Mouse (Mus musculus) lung, embryonic 16.5 days (tissue): ENCODE measurements at regions not wholly inside any gene's neighbourhood (a gene's known extent, or its start where the extent isn't known, plus 50 kb on each side); places are given as distances from the start of the nearest gene placed in this dataset.

Source experiments
- ATAC-seq: fragments of 200-750 bp; cut with Nextera tagmentation; 2 replicates; pipeline ENCODE4 v1.8.0; 2017; ENCODE audit warnings: low read depth, mild to moderate bottlenecking, moderate library complexity
- H3K27ac ChIP-seq: fragments of 300-500 bp; sonication (generic); 2 replicates; pipeline ENCODE4 v1.5.1; 2014; ENCODE audit warnings: mild to moderate bottlenecking, control low read depth, low read length
- H3K27me3 ChIP-seq: fragments of 300-500 bp; sonication (generic); 2 replicates; pipeline ENCODE4 v1.6.1; 2014; ENCODE audit warnings: low read depth, low read length, mixed read lengths; ENCODE audit not compliant: control insufficient read depth, insufficient read depth
- H3K36me3 ChIP-seq: fragments of 300-500 bp; sonication (generic); 2 replicates; pipeline ENCODE4 v1.6.1; 2014; ENCODE audit warnings: low read length; ENCODE audit not compliant: control insufficient read depth, insufficient read depth
- H3K4me1 ChIP-seq: fragments of 300-500 bp; sonication (generic); replicated peaks from 2 replicates; pipeline ENCODE4 v1.6.1; 2014; ENCODE audit warnings: low read length, mixed read lengths; ENCODE audit not compliant: control insufficient read depth, insufficient read depth
- H3K4me2 ChIP-seq: fragments of 300-500 bp; sonication (generic); 2 replicates; pipeline ENCODE4 v1.6.1; 2014; ENCODE audit warnings: low read depth, low read length, control low read depth
- H3K4me3 ChIP-seq: fragments of 300-500 bp; sonication (generic); 2 replicates; pipeline ENCODE4 v1.5.1; 2014; ENCODE audit warnings: mild to moderate bottlenecking, low read length, control low read depth
- H3K9ac ChIP-seq: fragments of 300-500 bp; sonication (generic); 2 replicates; pipeline ENCODE4 v1.6.1; 2014; ENCODE audit warnings: low read length, control low read depth
- H3K9me3 ChIP-seq: fragments of 300-500 bp; sonication (generic); 2 replicates; pipeline ENCODE4 v1.6.1; 2016; ENCODE audit warnings: low read length; ENCODE audit not compliant: control insufficient read depth
- WGBS: fragments of 180-500 bp; shearing (Covaris S2); extraction: QIAGEN DNeasy Blood & Tissue Kit; methylation state at CpG from one replicate; pipeline ENCODE4 v1.1.7; 2014; 5-methylcytosine and 5-hydroxymethylcytosine counted together

DNA sequence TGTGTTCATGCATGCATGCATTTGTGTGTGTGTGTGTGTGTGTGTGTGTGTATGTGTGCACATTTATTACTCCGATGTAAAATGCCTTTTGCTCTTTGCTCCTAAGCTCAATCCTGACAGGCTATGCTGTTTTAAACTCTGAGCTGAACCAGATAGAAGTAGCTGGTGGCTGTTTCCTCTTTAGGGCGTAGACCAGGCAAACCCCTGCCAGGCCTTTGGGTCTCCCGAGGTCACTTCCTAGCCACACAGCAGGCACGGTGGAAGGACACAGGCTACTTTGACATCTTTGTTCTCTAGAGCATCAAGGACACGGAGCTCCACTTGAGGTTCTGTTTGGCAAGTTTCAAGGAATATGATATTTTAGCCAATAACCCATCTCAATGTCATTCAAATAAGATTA is 128.6 kb upstream of the Ccdc122 start:
- no peak for ATAC-seq
- Histone ChIP-seq H3K4me2 (no peak overlapping the region), H3K9me3 (no peaks in the 10 kb centered on the region), H3K9ac (no peak overlapping the region), H3K4me1 (peaks cover 7% of the 10 kb centered on the region), H3K4me3 (no peak overlapping the region), H3K27me3 (no peaks in the 10 kb centered on the region), H3K27ac (no peak overlapping the region), H3K36me3 (no peaks in the 10 kb centered on the region)
- WGBS = 47% methylated on average over 5 of the region's 5 CpGs

DNA sequence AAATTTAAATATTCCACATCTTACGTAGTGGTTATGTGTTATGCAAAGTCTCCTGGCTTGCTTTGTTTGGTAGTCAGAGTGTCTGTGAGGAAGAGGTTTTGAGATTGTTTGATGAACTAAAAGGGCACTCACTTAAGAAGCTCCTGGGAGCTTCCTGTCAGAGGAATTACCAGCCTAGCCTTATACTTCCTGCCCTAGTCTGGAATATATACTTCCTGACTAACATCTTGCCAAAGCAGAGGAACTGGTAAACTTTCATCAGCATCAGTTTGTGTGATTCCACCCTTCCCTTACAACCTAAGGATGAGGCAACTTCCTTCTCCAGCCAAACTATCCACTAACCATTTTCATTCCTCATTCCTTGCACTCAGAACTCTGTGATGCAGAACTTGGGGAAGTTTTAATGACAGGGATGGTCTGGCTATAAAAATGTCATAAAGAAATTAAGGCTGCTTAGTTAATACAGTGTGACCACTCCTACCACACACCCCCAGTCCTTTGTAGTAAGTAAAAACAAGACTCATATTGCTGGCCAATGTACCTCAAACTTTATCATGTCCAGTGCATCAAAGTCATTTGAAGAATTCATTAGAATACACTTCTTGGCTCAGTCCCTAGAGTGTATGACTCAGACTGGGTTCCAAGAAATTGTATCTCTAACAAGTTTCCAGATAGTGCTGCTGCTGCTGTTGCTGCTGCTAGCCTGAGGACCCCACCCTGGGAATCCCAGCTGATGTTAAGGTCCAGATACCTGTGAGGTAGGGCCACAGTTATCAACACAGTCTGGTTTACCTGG is 133.4 kb upstream of the Ccdc122 start:
- H3K4me2 ChIP-seq = no peak overlapping the region
- H3K4me3 ChIP-seq = no peak overlapping the region
- H3K36me3 ChIP-seq = no peaks in the 10 kb centered on the region
- H3K9ac ChIP-seq = no peak overlapping the region
- peaks cover 11% of the 10 kb centered on the region for H3K4me1 ChIP-seq
- ATAC-seq = no peak
- H3K27me3 ChIP-seq = no peaks in the 10 kb centered on the region
- H3K27ac ChIP-seq = peak overlapping the region; percentile 33; the same call in 1 of the 2 replicates
- 44% methylated on average over 1 of the region's 1 CpGs for WGBS
- no peaks in the 10 kb centered on the region for H3K9me3 ChIP-seq

DNA sequence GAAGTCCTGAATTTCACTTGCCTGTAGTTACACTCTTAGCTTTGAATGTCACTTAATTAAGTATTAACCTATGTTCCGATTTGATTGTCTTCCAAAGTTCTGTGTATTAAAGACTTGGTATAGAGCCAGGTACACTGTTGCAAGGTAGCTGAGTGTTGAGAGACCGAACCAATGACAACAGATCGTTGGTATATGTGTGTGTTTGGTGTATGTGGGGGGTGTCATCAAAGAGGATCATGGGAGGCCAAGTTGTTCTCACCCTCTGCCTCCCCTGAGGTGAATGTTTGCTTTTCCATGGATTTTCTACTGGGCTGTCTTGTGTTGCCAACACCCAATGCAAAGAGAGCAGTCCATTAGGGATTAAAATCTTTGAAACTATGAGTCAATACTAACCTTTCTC is 135.1 kb upstream of the Ccdc122 start:
- Histone ChIP-seq H3K9ac (no peak overlapping the region), H3K27ac (no peak overlapping the region), H3K4me1 (peaks cover 11% of the 10 kb centered on the region), H3K4me2 (no peak overlapping the region), H3K27me3 (no peaks in the 10 kb centered on the region), H3K9me3 (no peaks in the 10 kb centered on the region), H3K4me3 (no peak overlapping the region), H3K36me3 (no peaks in the 10 kb centered on the region)
- WGBS = 56% methylated on average over 3 of the region's 3 CpGs
- no peak for ATAC-seq

DNA sequence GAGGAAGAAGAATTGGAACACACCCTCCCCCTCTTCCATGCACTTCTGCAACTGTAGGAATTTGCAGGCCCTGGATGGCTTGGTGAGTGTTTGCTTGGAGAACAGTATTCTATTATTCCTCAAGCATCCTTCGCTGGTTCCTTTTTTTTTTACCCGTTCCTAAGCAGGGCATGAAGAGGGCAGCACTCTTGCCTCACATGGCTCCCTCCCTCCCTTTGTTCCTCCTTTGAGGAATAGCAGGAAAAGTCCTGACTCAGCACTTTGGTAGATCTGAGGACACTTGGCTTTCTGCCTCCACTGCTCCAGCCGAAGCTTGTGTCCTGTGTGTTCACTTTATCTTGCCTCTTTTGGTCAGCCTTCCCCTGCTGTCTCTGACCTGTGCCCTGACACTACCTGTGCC is 137.2 kb upstream of the Ccdc122 start:
- peak; percentile 88 for ATAC-seq
- 1% methylated on average over 3 of the region's 3 CpGs for WGBS
- H3K4me1 ChIP-seq = peaks cover 11% of the 10 kb centered on the region
- no peaks in the 10 kb centered on the region for H3K27me3 ChIP-seq
- no peaks in the 10 kb centered on the region for H3K9me3 ChIP-seq
- H3K4me3 ChIP-seq = no peak overlapping the region
- 0 out of 2 replicates have a peak overlapping the region, but pooled peaks have one; percentile 10 for H3K4me2 ChIP-seq
- 0 out of 2 replicates have a peak overlapping the region, but pooled peaks have one; percentile 35 for H3K9ac ChIP-seq
- no peaks in the 10 kb centered on the region for H3K36me3 ChIP-seq
- H3K27ac ChIP-seq = peak overlapping the region; percentile 75

DNA sequence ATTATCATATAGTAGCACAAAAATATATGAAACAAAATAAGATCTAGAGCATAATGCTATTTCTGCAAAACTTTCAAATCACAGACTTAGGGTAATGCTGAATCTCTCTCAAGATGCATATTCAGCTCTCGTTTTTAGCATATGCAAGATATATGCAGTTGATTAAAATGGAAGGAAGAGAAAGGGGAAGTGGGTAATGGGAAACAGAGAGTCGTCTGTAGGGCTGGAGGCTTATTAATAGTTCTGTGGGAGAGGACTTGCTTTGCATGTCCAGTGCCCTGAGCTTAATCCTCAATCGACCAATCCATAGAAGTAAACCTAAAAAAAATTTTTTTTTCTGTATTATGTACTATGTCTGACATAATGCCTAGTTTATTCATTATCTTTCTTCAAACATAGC is 148.9 kb upstream of the Ccdc122 start:
- ATAC-seq = no peak
- Histone ChIP-seq H3K4me1 (peaks cover 16% of the 10 kb centered on the region), H3K4me3 (no peak overlapping the region), H3K4me2 (no peak overlapping the region), H3K9ac (no peak overlapping the region), H3K36me3 (no peaks in the 10 kb centered on the region), H3K27ac (no peak overlapping the region), H3K9me3 (no peaks in the 10 kb centered on the region), H3K27me3 (no peaks in the 10 kb centered on the region)
- WGBS = 53% methylated on average over 3 of the region's 3 CpGs

DNA sequence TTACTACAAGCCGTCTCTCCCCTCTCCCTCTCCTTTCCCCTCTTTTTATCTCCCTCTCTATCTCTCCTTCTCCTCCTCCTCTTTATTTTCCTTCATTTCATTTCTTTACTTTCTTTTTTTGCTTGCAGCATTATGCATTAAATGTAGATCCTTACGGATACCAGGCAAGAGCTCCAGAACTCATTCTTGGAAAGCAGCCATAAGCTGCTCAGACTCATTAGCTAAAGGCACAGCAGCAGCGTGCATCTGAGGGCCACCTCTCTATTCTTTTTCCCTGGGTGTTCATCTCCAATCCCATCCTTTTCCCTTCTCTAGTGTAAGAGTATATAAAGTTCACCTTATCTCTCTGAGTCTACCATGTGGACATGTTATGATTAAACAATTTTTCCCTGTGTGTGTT is 149.4 kb upstream of the Ccdc122 start:
- no peak overlapping the region for H3K27ac ChIP-seq
- no peak overlapping the region for H3K4me2 ChIP-seq
- no peak overlapping the region for H3K9ac ChIP-seq
- H3K9me3 ChIP-seq = no peaks in the 10 kb centered on the region
- ATAC-seq = no peak
- no peaks in the 10 kb centered on the region for H3K36me3 ChIP-seq
- WGBS = 42% methylated on average over 3 of the region's 3 CpGs
- H3K4me3 ChIP-seq = no peak overlapping the region
- H3K4me1 ChIP-seq = peaks cover 20% of the 10 kb centered on the region
- no peaks in the 10 kb centered on the region for H3K27me3 ChIP-seq

DNA sequence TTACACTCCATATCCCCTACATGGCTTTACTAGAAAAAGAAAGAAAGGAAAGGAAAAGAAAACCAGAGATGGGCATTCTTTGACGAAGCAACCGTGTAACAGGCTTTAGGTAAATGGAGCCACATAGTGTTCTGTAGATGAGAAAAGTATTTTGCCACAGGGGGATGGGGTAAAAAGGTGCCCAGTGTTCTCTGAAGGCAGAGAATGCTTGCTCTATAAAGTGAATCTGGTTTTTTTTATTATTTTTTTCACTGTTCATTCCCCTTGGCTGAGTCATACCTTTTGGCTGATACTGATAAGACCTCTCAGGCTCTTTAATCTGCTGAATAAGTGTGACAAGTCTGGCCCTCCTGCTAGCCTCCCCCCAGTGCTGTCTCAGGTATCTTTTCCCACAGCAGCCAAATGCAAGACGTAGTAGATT is 153.3 kb upstream of the Ccdc122 start:
- Histone ChIP-seq H3K4me3 (no peak overlapping the region), H3K9ac (no peak overlapping the region), H3K27ac (peak overlapping the region; percentile 32; the same call in 1 of the 2 replicates), H3K4me1 (peaks cover 20% of the 10 kb centered on the region), H3K9me3 (no peaks in the 10 kb centered on the region), H3K4me2 (peak overlapping the region; percentile 22; the same call in 1 of the 2 replicates), H3K36me3 (no peaks in the 10 kb centered on the region), H3K27me3 (no peaks in the 10 kb centered on the region)
- peak; percentile 68; the same call in 1 of the 2 replicates for ATAC-seq
- WGBS = 48% methylated on average over 3 of the region's 3 CpGs

DNA sequence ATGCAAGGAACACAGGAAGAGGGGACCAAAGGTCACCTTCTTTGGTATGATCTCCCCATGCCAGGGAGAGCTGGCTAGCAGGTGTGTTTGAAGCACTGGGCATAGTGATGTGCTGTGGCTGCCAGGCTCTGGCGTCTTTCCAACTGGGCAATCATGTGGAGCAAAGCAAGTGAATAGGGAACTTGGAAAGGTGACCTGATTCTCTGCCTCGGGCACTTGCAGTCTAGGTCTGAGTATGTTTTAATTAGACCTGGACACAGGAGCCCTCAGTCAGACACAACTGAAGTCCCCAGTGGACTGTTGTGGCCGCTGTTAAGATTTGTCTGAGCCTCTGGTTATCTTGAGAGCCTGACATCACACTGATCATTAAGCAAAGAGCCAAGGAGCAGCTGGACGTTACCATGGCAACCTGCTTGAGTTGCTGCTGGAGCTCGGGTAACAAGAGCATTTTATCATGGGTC is 153.8 kb upstream of the Ccdc122 start:
- H3K4me1 ChIP-seq = peaks cover 20% of the 10 kb centered on the region
- no peak overlapping the region for H3K9ac ChIP-seq
- peak overlapping the region; percentile 22; the same call in 1 of the 2 replicates for H3K4me2 ChIP-seq
- H3K27ac ChIP-seq = peak overlapping the region; percentile 32
- H3K9me3 ChIP-seq = no peaks in the 10 kb centered on the region
- H3K4me3 ChIP-seq = no peak overlapping the region
- ATAC-seq = peak; percentile 79
- no peaks in the 10 kb centered on the region for H3K27me3 ChIP-seq
- H3K36me3 ChIP-seq = no peaks in the 10 kb centered on the region
- 9% methylated on average over 5 of the region's 5 CpGs for WGBS

DNA sequence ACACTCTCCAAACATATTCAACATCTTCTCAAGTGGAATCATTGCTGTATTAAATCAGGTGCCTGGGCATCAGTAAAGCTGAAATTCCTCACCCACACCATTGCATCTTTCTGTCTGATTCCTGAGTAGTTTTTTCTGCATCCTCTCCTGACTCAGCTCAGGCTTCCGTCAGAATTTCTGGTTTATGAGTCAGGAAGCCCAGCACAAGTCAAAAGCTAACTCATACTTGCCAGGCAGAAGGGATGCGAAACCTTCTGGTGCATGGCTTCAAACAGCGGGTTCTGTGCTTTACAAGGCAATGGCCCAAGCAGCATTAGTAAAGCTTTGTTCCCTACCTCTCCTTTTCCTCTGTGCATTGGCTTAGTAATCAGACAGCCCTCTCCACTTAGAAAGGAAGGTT is 155.7 kb upstream of the Ccdc122 start:
- WGBS = 87% methylated on average over 3 of the region's 3 CpGs
- Histone ChIP-seq H3K4me3 (no peak overlapping the region), H3K9me3 (no peaks in the 10 kb centered on the region), H3K27ac (no peak overlapping the region), H3K27me3 (no peaks in the 10 kb centered on the region), H3K9ac (no peak overlapping the region), H3K36me3 (no peaks in the 10 kb centered on the region), H3K4me2 (no peak overlapping the region), H3K4me1 (peaks cover 26% of the 10 kb centered on the region)
- no peak for ATAC-seq
